Mouse (Mus musculus) kidney, postnatal 36 days (tissue): ENCODE results near the gene Btbd35f24.
"Not testable (repeated sequence)": the region's sequence is repeated elsewhere in the genome, so short reads cannot be mapped to it uniquely, and the experiment has no call there.

Experiments used
- DNase-seq, 2 experiments: peaks; one replicate each; pipeline ENCODE4 v3.0.0; 2021 to 2022; ENCODE audit warnings: mixed read lengths in 2 of 2

Btbd35f24 gene

GRCm38 (mm10) chrX:3195727-3196126 is at the start of gene Btbd35f24:
Gene Btbd35f24 (minus strand): TSS chrX:3195827.
- not testable (repeated sequence) for DNase-seq
